Mouse (Mus musculus) kidney, adult 11 months (tissue): ENCODE measurements around the gene Acot8.
A peak's percentile ranks its signal among the peaks of the same experiment; 100 is the strongest.

Source experiments
- DNase-seq: peaks from one replicate; pipeline ENCODE4 v3.0.0; 2022

The Acot8 gene

GRCm38 (mm10) chr2:164748991-164749390 lies 55.7 kb downstream of the Acot8 start:
- no peak for DNase-seq

GRCm38 (mm10) chr2:164748191-164748590 lies 56.5 kb downstream of the Acot8 start:
- DNase-seq: no peak

GRCm38 (mm10) chr2:164746693-164747092 lies 58.0 kb downstream of the Acot8 start:
- no peak for DNase-seq

- peak; percentile 89 for DNase-seq
Measured at GRCm38 (mm10) chr2:164745843-164746479, 58.7 kb downstream of the Acot8 start, which contains the start of the genes Wfdc3 and Dnttip1. Gene Wfdc3, minus strand, starts transcription at chr2:164745931. Gene Dnttip1, plus strand, starts transcription at chr2:164745983.

- no peak for DNase-seq
Measured at GRCm38 (mm10) chr2:164744987-164745386, 59.7 kb downstream of the Acot8 start.
